Mouse (Mus musculus) cerebral cortex, adult 2 months (tissue): Measurements from ENCODE around the gene Cngb1.

ENCODE experiments used
- WGBS: fragments of 180-500 bp; shearing (Covaris S2); methylation state at CpG from one replicate; pipeline ENCODE4 v1.1.7; 2018; 5-methylcytosine and 5-hydroxymethylcytosine counted together

Cngb1 gene

DNA sequence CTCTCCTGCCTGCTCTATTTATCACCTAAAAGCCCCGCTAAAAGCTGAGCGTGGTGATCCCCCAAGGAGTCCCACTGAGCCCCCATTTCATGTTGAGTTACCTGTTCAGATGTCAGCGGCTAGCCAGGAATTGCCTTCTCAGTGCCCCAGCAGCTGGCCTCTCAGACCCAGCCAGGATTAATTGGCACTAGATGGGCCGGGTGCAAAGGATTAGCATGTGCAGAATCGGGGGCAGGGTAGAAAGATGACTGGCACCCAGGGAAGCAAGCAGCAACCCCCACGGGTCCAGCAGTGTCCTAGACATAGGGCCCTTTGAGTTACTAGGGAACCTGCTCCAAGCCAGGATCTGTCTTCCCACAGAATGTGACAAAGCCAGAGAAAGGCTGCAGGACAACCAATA is at the start of gene Cngb1:
TSS of gene Cngb1 (minus strand) at position 155 of the 400 bp plus-strand sequence.
- WGBS, result 70% methylated on average over 6 of the region's 6 CpGs

DNA sequence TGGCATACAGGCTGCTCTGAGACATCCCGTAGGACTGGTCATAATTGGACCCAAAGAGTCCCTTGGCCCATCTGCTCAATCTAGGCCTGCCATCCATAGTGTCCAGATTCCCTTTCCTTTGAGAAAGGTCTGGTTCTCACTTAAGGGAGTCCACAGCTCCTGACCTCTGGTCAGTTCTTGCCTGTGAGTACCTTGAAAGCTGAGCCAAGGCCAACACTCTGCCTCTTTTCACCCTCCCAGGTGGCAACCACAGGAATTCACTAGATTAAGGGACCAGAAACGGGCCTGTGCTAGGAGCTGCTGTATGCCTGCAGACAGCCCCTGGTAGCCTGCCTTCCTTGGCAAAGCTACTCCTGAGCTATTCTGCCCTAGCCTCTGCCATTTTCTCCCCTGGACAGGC is 48.2 kb upstream of the Cngb1 start:
- WGBS, result 96% methylated on average over 2 of the region's 2 CpGs

DNA sequence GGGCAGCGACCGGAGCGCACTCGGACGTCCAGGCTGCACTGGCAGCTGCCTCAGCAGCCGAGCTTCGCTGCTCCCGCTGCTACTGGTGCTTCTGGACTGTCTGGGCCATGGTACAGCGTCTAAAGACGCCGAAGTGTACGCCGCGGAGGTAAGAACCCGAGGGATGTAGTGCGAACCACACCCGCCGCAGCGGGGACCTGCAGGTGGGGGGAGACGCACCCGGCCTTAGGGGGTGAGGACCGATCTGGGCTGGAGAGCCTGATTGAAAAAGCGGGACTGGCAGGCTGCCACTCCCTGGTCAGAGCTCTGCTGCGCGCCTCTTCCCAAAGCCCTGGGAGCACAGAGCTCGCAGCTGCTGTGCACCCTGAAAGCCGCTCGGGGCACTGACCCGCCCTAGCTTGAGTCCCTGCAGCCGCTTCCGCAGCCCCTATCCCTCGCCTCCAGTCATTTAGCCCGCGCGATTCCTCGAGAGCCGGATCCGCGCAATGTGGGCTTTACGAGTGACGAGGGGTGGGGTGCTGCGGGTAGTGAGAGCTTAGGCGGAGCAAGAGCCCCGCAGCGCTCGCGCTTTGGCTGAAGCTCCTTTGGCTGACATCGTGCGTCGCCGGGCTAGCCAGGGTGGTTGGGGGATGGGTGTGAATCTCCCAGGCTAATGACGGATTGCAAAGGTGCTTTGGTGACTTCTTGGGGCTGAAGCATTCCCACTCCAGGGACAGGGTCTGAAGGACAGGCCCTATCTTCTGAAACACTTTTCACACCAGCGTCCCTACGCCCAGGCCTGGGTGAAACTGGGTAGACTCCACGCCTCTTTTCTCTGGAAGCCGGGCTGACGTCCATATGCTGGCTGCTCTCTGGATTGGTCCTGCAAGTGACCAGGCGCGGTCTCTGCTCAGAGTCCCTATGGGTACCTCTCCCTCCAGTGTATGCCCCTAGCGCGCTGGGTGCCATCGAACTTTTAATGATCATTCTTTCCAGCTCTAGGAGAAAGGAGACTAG is 46.8 kb upstream of the Cngb1 start:
- 11% methylated on average over 62 of the region's 62 CpGs for WGBS

DNA sequence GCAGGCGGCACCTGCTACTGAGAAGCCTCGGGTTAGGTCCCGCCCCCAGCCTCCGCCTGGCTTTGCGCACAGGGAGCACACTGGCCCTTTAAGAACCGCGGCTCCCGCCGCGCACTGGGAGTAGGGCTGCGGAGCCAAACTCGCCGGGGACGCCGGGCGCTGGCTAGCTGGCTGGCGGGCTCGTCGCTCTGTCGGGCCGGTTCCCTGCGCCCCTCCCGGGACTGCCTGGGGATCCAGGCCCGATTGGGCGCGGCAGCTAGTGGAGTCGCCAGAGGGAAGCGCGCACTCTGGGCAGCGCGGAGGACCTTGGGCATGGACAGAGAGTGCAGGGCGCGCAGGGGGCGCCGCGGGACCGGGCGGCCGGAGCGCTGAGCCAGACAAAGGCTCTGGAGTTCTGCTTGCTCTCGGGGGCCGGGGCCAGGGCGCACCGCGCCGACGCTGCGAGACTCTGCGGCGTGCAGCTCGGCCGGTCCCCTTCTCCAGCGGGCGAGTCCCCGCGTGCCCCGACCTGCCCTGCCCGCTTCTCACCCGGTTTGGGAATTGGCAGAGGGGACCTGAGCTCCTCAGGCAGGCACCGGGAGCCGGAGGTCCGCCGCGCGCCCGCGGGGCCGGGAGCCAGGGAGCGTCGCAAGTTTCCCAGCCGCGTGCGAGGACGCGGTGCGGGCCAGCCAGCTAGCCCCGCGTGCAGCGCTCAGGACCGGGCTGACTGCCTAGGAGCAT is 45.9 kb upstream of the Cngb1 start, which contains the start of gene Mmp15:
TSS of gene Mmp15 (plus strand) at position 118 of the 720 bp plus-strand sequence.
- under 1% methylated on average over 80 of the region's 80 CpGs for WGBS

DNA sequence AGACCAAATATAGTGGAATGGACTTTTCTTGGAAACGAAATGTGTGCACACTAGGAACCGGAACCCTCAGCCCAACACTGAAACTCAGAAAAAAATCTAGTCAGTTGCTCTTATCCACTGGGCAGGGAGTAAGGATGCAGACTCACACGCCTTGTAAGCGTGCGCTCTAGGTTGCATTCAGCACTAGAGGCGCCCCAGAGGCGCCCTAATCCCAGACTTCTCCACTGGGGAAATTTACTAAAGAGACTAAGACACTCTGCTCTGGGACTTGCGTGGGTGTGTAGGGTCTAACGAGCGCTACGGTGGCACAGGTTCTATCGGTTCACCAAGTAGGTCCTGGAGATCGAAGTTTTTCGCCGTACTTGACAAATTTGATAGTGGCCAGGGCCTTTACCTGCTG is 45.1 kb upstream of the Cngb1 start:
- WGBS, result 3% methylated on average over 15 of the region's 15 CpGs

DNA sequence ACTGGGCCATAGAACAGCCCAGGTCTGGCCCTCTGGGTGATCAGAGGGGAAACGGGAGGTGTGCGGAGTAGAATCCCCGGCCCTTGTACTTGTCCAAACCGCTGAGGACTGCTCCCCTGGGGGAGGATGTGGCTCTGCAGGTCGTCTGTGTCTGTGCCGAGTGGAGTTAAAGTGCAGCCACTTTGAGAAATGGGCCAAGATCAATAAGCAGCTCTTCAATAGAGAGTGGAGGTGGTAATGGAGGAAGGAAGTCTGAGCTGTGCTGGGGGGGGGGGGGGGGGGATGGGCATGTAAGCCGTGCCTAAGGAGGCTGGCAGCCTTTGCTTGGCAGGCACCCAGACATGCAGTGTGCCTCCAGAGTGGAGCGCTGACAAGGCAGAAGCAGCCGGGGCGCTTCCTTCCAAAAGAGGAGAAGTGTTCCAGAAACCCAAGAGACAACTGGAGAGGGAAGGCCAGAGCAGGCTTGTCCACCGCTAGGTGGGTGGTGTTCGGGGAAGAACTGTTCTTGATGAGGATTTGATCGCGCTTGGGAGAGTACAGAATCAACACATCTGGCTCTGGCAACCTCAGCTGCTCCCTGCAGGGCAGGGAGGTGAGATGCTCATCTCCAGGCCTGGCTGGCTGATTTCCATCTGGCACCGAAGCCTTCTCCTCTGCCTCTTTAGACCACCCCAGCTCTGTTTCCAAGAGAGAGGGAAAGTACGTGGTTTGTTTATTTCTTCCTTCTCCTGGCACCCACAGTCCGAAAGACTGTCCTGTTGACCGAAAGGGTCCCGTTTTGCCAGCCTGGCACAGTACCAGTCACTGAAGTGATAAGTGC is 42.6 kb upstream of the Cngb1 start:
- WGBS, result 12% methylated on average over 19 of the region's 19 CpGs

DNA sequence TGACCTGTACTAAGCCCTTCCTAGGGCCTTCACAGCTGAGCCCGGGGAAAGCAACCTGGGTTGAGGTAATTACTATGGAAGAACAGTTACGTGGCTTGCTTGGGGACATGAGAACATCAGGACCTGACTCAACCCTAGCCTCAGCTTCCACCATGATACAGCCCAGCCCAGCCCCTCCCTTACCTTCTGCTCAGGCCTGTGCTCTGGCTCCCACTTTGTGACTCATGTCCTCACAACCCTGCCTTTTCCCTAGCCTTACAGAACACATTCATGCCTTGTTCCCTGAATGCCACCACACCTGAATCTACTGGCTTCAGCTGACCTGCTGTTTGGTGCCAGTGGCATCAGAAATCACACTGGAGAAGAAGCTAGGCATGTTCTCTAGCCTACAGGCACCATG is 42.0 kb upstream of the Cngb1 start:
- 82% methylated on average over 2 of the region's 2 CpGs for WGBS

DNA sequence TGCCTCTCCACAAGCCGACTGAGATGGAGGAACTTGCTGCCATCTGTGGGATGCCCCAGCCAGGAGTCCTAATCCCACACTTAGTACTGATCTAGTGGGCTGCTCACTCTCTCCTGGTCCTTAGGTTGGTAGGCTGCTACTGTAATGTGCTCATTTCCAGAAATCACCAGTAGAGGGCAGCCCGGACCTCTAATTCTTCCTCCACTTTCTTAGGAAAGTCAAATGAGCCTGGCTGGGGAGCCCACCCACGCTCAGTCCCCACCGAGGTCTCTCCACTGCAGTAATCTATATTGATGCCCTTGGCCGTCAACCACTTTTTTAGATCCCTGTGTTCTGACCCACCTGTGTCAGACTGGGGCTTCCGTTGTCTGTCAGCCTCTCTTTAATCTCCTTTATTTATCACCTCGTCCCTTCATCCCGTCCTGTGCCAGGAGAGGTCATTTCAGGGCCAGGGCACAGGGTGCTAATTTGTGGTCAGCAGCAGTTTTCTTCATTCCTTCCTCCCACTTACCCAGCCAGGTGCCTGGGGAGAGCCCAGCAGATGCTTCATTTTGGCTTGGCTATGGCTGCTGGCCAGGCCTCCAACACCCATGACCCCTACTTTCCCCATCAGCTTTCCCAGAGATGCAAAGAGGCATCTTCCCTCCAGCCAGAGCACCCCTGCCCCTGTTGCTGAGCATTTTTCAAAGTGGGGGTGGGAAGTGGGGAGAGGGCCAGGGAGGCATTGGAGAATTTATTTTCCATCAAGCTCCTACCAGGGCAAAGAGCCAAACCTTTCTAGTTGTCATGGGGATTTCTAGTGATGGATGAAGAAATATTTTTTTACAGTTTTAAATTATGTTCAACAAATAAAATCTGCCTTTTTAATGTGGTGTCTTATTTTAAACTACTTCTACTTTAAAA is 40.5 kb upstream of the Cngb1 start:
- WGBS, result 36% methylated on average over 8 of the region's 8 CpGs

DNA sequence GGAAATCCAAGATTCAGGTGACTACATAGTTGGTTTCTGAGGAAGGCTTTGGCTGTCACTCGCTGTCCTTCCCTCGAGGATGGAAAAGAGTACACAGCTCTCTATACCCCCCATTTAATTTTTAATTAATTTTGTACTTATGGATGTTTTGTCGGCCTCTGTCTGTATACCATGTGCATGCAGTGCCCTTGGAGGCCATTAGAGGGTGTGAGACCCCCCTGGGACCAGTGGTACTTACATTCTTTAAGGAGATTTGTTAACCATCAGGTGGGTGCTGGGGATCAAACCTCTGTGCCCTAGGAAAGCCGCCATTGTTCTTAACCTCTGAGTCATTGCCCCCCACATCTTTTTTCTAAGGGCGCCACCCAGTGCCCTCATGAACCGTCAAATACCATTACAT is 38.3 kb upstream of the Cngb1 start:
- 86% methylated on average over 6 of the region's 6 CpGs for WGBS

DNA sequence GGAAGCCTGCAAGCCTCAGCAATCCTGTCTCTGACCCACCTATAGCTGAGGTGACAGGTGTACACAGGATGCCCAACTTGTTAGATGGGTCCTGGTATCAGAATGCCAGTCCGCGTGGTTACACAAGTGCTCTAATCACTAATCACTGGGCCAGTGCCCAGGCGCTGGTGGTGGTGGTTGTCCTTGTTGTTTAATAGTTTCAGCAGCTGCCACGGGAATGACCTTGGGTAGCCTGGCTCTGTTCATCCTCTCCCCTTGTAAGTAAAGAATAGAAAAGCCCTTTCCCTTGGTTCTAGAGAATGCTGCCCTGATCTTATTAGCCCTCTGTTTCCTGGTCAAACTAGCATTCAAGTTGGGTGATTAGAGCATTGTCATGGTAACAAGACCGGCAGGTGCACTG is 35.3 kb upstream of the Cngb1 start:
- 74% methylated on average over 5 of the region's 5 CpGs for WGBS

DNA sequence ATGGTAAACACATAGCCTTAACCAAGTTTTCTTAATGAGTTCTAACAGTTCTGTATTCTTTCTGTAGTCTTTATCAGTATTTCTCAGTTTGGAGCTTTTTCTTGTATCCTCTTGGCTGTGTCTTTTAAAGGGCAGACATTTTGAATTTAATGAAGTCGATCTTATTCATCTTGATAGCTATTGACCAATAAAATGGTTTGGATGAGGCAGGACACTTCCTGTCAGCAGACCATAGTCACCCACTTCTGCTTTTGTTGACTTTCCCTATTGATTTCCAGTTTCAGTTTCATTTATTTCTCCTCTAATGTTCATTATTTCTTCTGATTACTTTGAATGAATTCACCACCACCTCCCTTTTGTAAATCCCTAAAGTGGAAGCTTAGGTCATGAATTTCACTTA is 29.3 kb upstream of the Cngb1 start:
- WGBS, result 83% methylated on average over 1 of the region's 1 CpGs

DNA sequence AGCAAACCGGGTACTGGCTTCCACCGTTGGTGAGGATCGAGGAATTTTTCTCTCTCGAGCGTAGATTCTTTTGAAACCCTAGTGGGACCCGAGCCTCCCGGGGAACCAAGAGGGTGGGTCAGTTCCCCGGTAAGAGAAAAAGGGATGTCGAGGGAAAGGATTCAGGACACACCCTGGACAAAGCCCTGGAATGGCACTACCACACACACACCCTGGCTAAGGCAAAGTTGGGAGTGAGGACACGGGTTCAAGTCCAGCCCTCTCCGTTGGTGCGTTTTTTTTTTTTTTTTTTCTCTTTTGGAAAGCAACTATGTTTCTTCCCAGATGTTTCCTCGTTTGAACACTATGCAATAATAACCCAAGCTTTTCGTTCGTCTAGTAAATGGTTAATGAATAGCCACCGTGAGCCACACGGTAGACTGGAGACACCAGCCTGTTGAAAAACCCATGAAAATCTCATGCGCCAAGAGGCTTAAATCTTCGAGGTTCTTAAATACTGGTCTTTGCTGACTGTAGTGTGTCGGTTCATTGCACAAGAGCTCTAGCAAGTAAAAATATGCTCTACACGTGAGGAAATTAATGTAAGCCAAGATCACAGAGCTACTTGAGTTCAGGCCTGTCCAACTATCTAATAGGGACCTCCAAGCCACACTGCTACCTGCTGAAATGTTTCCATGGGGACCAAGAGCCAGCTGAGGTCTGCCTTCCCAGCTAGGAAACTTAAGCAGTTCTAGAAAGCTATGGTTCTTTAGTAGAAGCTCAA is 26.2 kb upstream of the Cngb1 start:
- 16% methylated on average over 21 of the region's 21 CpGs for WGBS

DNA sequence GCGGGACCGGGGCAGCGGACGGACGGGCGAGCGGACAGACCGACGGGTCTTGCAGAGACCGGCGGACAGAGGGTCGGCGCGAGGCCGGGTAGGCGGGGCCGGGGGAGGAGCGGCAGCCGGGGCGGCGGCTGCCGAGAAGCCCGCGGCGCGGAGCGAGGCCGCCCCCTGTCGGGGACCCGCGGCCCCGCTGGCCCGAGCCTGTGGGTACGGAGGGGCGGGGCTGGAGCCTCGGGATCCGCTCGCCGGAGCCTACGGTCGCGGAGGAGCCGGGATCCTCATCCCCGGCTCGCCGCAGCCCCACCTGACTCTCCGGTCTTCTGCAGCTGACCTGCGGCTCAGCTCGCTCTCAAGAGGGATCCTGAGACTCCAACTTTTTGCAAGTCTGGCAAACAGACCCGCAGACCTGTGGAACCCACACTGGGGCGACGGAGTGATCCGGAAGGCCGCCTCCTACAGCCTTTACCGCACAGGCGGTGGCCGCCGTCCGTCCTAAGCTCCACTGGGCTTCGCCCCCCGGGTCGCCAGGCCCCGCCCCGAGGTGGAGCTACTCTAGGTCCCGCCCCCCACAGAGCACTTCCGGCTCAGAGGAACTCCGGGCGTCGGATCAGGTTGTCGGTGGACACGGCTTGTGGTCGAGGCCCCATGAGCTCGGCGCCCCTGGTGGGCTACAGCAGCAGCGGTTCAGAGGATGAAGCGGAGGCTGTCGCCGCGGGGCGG is 25.5 kb upstream of the Cngb1 start, which contains the start of the genes Zfp319 and Usb1:
TSS of gene Zfp319 (minus strand) at position 231 of the 717 bp plus-strand sequence.
TSS of gene Usb1 (plus strand) at position 565 of the 717 bp plus-strand sequence.
- WGBS, result 1% methylated on average over 75 of the region's 80 CpGs

DNA sequence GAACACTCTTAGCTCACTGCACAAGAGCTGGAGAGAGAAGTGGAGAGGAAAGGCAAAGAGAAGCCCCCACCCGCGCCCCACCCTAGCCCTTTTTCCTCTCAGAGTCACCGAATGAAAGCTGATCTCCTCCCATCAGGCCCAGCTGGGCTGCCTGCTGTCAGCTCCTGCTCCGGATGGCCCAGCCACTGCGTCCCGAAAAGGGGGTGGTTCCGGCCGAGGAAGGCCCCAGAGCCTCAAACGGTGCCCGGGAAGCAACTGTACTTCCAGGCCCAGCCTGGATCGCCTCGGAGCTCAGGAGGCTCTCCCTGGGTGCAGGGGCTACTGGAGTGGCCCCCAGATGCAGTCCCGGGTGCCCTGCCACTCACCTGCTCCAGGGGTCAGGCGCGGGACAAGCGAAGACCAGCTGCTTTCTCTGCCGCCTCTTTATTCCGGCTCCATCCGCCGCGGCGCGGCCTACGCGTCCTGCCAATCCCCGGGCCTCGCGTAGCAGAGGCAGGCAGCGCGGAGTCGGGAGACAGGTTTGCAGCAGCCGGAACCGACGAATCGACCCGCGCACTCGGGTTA is 24.9 kb upstream of the Cngb1 start:
- under 1% methylated on average over 38 of the region's 38 CpGs for WGBS

DNA sequence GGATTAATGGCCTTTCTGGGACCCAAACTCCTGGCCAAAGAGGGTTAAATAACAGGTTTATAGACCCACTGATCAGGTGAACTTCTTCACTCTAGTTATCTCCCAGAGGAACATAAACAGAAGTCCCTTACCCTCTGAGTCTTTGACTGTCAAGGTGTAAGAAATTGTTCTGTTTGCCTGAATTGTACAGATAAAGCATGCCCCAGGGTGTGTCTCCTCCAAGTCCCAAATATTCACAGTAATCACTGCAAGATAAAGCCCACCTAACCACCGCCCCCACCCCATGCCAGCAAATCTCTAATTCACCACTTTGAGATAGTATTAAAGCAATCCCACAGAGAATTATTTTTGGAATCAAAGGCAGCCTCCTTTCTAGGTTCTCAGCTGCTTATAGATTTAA is 24.0 kb upstream of the Cngb1 start:
- WGBS, result 59% methylated on average over 1 of the region's 1 CpGs

DNA sequence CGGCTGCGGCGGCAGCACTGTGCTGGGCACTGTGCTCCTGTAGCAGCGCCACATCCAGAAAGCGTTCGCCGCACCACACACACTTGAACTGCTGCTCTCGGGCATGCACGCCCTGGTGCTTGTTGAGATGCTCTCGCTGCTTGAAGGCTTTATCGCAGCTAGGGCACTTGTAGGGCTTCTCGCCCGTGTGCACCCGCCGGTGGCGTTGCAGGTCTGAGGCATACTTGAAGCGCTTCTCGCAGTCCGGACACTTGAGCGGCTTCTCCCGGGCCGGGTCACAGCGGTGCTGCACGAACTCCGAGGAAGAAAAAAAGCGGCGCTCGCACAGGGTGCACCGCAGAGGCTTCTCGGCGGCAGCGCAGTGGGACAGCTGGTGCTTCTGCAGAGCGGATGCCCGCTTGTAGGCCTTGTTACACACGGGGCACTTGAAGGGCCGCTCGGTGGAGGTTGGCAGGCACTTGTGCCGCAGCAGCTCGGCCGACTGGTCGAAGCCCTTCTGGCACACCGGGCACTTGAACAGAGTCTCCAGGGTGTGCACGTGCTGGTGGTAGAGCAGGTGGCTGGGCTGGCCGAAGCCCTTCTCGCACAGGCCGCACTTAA is 21.6 kb upstream of the Cngb1 start:
- 88% methylated on average over 46 of the region's 46 CpGs for WGBS

DNA sequence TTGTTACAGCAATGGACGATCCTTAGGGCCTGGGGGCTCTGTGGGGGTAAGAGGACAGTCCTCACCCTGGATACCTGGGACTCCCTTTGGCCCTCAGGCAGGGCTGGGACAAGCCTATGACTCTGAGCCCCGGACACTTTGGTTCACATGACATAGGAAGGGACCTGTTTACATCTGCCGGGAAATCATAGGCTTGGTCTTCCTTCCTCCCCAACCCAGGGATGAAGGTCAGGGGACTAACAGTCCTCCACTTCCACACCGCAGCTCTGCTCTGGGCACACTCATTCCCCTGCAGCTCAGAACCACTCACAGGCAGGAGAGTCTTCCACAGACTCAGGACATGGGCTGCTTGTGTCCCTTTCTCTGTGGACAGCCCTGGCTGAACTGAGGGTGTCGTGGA is 20.4 kb upstream of the Cngb1 start:
- WGBS, result 80% methylated on average over 5 of the region's 5 CpGs

DNA sequence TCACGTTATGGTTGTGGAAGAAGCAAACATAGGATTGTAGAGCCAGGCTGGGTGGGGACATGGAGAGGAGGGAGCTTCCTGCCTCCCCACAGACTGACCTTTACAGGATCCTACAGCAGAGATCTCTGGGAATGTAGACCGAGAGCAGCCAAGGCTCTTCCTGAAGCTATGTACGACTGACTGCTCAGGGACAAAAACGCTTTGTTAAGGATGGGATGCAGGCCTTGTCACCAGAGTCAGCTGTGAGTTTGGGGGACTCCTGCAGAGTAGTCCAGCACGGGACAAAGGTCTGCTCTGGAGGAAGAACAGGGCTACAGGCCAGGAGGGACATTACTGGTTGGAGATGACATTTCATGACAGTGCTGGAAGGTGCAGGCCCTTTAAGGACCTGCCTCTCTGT is 18.3 kb upstream of the Cngb1 start:
- WGBS, result 42% methylated on average over 5 of the region's 5 CpGs
